Mouse (Mus musculus) brown adipose tissue, adult 24 weeks (tissue): ENCODE results near the gene Bcas2. TPM values are rescaled to one million over a fixed set of nuclear protein-coding genes. Genes with fewer than 3 reads are reported as not detected.
"Not testable (repeated sequence)": the region's sequence is repeated elsewhere in the genome, so short reads cannot be mapped to it uniquely, and the experiment has no call there.

Experiments used
- H3K27ac ChIP-seq: fragments of 200-500 bp; replicated peaks from 2 replicates; pipeline ENCODE4 v1.5.1; 2012; ENCODE audit warnings: low read depth, mild to moderate bottlenecking, low read length
- H3K4me1 ChIP-seq: fragments of 200-500 bp; 2 replicates; pipeline ENCODE4 v1.6.1; 2012; ENCODE audit warnings: low read length, mixed read lengths; ENCODE audit not compliant: control insufficient read depth, insufficient read depth, insufficient read length
- H3K4me3 ChIP-seq: fragments of 200-500 bp; 2 replicates; pipeline ENCODE4 v1.5.1; 2012; ENCODE audit warnings: low read depth, mild to moderate bottlenecking, low read length, moderate library complexity; ENCODE audit not compliant: insufficient read depth
- polyA plus RNA-seq: library from polyadenylated mRNA; stranded (reverse); fragments of >200 nt; gene quantifications from 2 replicates; pipeline ENCODE4 v1.2.4, GENCODE M21; 2012; ENCODE audit not compliant: missing spikeins, insufficient read depth, insufficient read length

The Bcas2 gene
- polyA plus RNA-seq, 1 experiment = 50.8 TPM

DNA sequence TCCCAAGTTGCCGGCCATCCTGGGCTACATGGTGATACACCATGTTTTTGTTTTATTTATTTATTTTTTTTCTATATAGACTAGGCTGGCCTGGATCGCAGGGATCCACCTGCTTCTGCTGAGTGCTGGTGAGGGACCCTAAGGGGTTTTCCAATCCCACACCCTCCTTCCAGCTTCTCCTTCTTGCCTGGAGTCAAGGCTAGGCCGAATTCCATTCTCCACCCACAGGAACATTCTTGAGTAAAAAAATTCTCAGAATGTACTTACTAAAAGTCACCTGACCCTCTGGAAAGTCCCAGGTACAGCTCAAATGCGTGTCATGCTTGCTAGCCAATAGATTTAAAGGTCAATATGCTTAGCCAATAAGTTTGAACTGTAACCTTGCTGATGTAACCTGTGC, 20.7 kb downstream of the Bcas2 start:
- no peaks in the 10 kb centered on the region for H3K4me1 ChIP-seq
- no peak overlapping the region for H3K4me3 ChIP-seq
- H3K27ac ChIP-seq = no peak overlapping the region

DNA sequence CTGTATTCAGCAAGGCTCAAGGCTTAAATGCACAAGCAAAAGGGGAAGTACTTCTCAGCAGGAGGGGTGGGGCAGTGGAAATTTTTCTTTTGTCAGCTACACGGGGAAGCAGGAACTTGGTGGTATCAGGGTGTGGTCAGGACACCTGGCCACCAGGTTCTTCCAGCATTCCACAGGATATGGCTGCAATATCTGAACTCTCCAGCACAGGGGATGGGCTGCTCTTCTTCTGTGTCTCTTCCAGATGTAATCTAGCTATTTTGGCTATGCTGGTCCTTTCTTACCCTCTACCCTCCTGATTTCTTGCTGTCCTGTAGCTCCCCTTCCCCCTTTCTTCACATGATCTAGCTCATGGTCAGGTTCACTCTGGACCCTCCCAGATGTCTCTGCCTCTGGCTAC, 21.7 kb downstream of the Bcas2 start:
- Histone ChIP-seq H3K27ac (no peak overlapping the region), H3K4me3 (no peak overlapping the region), H3K4me1 (no peaks in the 10 kb centered on the region)

DNA sequence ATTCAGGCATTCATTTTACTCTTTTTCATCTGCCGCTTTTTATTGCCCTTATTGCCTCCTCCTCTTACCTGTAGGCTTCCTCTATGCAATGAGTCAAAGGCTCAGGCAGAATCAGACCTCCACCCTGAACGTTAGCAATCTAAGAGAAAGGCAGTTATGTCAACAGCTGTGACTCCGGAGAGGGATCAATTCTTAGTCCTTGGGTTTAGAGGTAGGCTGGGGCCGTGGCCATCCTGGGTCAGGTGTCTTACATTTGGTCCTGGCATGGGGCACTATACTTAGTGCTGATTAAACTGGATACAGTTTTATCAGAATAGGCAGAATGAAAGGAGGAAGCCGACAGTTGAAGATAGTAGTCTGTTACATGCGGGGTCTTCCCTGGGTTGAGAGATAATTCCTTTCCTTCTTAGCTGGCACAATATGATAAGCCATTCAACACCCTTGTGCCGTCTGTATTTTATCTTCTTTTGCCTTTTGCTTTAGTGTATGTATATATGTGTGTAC, 24.9 kb downstream of the Bcas2 start:
- Histone ChIP-seq H3K4me3 (no peak overlapping the region), H3K4me1 (no peaks in the 10 kb centered on the region), H3K27ac (no peak overlapping the region)

DNA sequence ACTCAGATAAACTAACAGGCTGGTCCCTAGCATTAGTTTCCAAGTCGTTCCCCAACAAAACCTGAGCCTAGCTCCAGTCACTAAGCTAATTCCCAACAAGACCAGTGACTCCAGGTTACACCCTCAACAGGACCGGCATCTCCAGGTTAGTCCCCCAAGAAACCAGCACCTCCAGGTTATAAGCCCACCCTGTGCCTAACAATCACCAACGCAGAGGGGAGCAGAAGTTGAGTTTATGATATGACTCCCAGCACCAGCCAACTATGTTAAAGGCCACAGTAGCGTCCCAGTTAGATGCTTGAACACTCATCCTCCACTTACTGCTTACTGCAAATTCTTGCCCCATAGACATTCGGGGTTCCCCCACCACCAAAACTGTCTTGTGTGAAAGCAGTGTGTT, 27.9 kb downstream of the Bcas2 start:
- Histone ChIP-seq H3K4me1 (no peaks in the 10 kb centered on the region), H3K4me3 (no peak overlapping the region), H3K27ac (no peak overlapping the region)

DNA sequence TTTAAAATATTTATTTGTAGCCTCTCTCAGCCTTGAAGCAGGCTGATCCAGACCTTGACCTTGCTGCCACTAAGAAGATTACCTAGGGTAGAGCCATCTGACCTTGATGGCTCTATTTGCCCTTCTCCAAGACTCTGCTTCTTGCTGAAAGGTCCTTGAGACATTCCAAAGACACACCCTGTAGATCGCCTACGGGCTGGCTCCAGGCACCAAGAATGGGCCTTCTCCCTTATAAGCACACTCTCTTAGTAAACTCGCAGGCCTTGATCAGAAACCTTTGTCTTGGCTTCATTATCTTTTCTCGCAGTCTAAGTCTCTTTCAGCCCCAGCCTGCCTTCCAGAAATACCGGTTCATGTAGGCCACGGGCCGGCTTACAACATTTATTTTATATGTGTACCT, 29.6 kb downstream of the Bcas2 start:
- H3K4me1 ChIP-seq, H3K4me3 ChIP-seq, H3K27ac ChIP-seq: not testable (repeated sequence)

DNA sequence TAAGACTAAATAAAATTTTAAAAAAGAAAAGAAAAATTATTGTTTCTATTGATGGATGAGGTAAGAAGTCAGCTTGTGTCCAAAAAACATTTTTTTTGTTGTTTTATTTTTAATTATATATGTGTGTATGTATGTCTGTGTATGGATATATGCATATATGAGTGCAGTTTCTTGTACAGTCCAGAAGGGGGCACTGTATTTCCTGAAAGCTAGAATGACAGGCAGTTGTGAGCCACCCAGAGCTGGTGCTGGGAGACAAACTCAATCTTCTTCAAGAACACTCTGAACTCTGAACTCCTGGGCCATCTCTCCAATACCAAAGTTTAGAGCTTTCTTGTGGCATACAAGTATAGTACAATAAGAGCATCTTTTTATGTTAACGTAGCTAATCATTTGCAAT, 32.1 kb downstream of the Bcas2 start:
- Histone ChIP-seq H3K27ac (no peak overlapping the region), H3K4me3 (no peak overlapping the region), H3K4me1 (no peaks in the 10 kb centered on the region)

DNA sequence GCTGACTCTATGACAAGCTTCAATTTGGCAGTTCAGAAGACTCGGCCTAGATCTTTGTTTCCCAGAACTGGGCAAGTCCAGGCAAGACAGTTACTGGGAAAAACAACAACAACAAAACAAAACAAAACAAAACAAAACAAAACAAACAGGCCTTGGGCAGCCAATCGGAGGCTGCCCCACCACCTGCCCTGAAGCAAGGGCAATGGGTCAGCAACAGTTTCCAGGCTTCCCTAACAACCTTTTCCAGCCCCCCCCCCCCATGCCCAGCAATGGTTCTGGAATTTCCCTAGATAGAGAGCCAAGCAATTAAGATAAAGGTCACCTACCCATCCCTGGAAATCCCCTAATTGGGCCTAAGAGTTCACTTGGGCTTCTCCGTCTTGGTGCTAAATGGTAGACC, 33.0 kb downstream of the Bcas2 start:
- no peak overlapping the region for H3K27ac ChIP-seq
- H3K4me1 ChIP-seq = no peaks in the 10 kb centered on the region
- H3K4me3 ChIP-seq = no peak overlapping the region

DNA sequence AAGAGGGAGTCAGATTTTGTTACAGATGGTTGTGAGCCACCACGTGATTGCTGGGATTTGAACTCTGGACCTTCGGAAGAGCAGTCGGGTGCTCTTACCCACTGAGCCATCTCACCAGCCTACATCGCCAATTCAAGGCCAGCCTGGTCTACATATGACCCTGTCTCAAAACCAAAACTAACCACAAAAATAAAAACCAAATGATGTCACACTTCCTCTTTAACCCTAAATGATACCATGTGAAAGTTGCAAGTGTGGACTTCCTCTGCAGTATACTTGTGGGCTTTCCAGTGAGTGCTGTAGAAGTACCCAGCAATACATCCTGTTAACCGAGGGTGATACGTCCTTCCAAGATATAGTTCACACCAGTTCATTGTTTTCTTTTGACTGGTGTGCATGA, 34.9 kb downstream of the Bcas2 start:
- Histone ChIP-seq H3K4me1 (no peaks in the 10 kb centered on the region), H3K4me3 (no peak overlapping the region), H3K27ac (no peak overlapping the region)

DNA sequence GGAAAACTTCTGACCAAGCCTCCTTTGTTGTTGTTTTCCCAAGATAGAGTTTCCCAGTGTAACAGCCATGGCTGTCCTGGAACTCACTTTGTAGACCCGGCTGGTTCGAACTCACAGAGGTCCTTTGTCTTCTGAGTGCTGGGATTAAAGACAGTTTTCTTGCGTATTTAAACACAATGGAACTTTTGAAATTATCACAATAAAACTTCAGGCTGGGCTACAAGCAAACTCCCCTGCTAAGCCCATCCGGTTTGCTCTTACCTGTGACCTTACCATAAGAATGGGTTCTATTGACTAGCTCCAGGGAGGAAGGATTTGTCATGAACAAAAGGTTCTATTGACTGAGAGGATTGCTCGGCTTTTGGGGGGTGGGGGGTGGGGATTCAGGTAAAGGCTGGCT, 36.3 kb downstream of the Bcas2 start:
- Histone ChIP-seq H3K27ac (no peak overlapping the region), H3K4me1 (no peaks in the 10 kb centered on the region), H3K4me3 (no peak overlapping the region)

DNA sequence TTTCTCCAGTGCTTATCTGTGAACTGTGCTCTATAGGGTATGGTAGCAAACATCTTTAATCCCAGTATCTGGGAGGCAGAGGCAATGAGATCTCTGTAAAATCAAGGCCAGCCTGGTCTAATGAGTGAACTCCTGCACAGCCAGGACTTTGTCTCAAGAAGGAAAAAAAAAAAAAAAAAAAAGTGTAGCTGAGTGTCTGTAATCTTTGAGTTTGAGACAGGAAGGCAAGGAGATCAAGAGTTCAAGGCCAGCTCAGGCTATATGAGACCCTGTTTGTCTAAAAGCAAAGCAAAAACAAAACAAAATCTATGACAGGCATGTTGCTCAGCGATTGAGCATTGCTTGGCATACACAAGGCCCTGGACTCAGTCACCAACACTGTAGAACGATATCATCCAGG, 36.8 kb downstream of the Bcas2 start:
- H3K4me3 ChIP-seq = no peak overlapping the region
- H3K4me1 ChIP-seq = no peaks in the 10 kb centered on the region
- no peak overlapping the region for H3K27ac ChIP-seq

DNA sequence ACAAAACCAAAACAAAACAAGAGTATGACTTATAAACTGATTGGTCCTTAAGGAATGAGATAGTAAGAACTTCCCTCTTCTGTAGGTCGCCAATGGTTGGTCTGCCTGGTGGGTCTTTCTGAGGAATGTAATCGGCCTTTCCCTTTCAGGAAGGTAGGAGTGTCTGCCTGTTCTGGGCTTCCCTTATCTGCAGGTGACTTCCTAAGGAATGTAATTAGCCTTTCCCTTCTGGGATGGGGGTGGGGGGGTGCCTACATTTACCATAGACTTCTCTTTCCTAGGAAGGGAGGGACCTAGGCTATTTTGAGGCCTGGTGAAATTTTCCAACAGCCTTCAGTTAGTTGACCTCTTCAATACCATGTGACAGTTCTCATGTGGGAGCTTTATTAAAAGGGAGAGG, 39.6 kb downstream of the Bcas2 start:
- no peak overlapping the region for H3K4me3 ChIP-seq
- H3K4me1 ChIP-seq = no peaks in the 10 kb centered on the region
- no peak overlapping the region for H3K27ac ChIP-seq

DNA sequence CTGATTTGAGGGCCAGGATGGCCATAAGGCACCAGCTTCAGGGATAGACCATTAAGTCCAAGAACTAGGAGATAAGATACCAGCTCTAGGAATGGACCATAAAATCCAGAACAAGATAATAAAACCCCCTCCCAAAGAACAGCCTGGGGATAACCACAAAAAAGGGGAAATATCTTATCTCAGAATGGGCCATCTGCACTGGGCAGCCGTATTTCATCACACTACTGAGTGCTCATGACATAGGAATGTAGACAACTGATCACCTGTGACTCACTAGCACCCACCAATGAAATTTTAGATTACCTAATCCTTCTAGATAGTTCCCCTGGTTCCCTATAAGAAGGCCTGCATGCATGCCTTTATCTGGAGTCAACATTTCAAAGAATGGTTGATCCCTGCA, 40.7 kb downstream of the Bcas2 start:
- Histone ChIP-seq H3K27ac (no peak overlapping the region), H3K4me1 (no peaks in the 10 kb centered on the region), H3K4me3 (no peak overlapping the region)

DNA sequence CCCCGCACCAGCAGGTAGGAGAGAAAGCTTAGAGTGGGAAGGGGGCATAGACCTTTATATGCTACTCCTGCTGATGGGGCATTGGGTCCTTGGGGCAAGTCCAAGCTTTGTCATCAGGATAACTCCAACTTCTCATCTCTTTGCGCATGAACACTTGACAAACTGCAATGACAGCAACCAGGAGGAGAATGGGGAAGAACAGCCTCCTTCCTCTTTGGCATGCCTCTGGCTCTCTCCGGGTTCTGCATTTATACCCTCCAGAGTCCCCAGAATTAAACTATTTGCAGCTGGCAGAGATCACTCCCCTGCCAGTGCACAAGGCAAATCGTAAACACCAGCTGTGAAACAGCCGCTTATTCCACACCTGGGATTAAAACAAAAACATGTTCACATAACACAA, 42.1 kb downstream of the Bcas2 start:
- Histone ChIP-seq H3K27ac (no peak overlapping the region; the same call in 1 of the 2 replicates), H3K4me3 (no peak overlapping the region), H3K4me1 (no peaks in the 10 kb centered on the region)

DNA sequence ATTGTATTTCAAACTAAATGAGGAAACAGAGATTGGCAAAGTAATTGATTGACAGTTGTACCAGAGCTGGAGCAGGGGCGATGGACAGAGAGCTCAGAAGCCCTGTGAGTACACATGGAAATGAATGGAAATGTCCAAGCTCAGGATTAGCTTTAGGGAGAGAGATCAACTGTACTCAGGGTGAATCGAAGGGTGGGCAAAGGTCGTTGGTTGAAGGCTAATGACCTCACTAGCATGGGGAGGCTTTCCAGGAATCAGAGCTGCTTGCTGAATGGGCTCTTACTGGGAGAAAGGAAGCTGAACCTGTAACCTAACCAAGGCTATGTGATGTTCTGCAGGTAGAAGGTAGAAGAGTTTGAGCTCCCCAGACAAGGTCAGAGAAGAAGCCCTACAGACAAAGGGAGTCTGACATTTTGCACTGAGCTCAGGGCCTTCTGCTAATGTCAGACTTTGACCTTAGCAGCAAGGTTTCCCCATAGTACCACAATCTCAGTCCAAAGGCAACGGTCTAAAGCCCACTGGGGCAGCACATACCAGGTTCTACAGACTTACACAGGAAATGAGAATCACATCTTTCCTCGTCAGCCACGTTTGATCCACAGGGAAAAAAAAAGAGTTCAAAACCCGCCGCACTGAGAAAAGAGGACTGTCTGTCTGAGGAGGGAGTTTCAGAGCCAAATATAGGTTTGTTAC, 43.3 kb downstream of the Bcas2 start:
- no peak overlapping the region for H3K27ac ChIP-seq
- H3K4me1 ChIP-seq = no peaks in the 10 kb centered on the region
- no peak overlapping the region for H3K4me3 ChIP-seq

DNA sequence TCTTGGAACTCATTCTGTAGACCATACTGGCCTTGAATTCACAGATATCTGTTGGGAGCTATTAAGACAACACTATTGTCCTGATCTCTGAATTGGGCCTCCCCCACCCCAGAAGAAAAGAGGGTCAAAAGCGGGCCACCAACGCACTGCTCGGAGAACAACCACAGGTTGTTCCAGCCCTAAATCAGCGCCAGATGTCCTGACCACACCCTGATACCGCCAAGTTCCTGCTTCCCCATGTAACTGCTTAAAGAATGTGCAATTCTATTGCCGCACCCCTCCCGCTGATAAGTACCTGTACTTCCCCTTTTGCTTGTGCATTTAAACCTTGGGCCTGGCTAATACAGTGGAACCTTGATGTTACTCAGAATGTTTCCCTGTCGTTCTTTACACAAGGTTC, 43.9 kb downstream of the Bcas2 start:
- H3K27ac ChIP-seq, H3K4me3 ChIP-seq, H3K4me1 ChIP-seq: not testable (repeated sequence)

DNA sequence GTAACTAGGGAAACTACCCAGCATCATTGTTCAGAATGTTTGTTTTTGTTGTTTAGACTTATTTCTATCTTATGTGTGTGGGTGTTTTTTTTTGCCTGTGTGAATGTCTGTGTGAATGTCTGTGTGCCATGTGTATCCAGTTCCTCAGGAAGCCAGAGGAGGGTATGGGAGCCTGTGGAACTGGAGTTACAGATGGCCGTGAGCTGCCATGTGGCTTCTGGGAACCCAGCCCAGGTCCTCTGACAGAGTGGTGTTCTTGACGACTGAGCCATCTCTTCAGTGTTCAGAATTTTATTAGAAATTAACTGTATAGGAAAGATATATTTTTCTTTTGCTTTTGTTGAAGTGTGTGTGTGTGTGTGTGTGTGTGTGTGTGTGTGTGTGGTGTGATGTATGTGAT, 50.0 kb downstream of the Bcas2 start:
- Histone ChIP-seq H3K4me3 (no peak overlapping the region), H3K4me1 (no peaks in the 10 kb centered on the region), H3K27ac (no peak overlapping the region)
